Mouse (Mus musculus) R1 (cell line): ENCODE measurements around the gene E2f3.

Source experiments
- DNase-seq: peaks from one replicate; pipeline ENCODE4 v3.0.0-alpha.2; 2018; ENCODE audit warnings: low read depth, low spot score

The E2f3 gene

DNA sequence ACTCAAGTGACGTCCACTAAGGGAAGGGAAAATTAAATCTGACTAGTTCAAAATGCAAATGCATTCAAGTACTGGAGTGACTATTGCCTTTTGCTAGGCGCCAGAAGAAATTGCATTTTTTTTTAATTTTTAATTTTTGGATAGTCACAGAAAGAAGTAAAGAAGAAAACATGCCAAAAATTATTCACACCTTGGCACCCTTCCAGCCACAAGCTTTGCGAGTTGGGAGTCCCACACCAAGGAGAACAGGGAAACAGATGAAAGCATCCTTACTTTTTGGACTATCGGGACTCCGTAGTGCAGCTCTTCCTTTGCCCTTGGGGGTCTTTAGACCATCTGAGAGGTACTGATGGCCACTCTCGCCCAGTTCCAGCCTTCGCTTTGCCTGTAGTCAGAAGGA, 66.0 kb downstream of the E2f3 start:
- no peak for DNase-seq

- DNase-seq: no peak
Observed at GRCm38 (mm10) chr13:29916561-29916960, 69.3 kb downstream of the E2f3 start.

DNA sequence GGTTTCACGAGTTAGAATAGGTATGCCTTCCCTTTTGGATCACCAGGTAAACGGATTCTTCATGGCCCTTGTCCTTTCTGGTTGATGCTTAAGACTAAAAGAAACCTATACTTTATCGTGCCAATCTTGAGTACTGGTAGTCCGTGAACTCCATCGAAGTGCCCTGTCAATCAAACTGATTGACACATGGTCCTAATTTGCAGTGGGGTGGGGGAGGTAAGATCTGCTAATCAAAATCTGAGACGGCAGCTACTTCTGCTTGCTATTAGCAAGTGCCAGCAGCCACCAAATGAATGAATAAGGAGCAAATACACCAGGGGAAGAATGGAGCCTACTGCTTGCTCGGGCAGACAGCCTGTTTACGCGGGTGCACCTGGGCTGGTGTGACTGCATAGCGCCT, 72.3 kb downstream of the E2f3 start:
- DNase-seq: no peak

DNA sequence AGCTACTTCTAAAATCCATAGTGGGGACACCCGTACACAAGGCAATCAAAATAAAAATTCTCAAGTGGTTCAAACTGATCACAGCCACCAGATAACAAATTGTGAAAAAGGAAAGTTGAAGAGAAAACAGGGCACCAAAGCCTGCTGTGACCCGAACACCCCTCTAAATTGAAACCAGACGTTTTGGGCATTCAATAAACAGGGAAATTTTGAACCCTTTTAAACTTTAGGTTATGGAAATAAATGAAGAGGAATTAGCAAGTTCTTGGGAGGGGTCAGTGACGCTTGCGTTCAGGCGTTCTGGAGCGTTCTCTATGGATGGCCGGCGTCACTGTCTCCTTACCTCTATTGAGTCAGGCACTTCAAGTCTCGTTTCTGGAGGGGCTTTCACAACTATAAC, 72.8 kb downstream of the E2f3 start:
- DNase-seq: no peak

GRCm38 (mm10) chr13:29912251-29912650, 73.6 kb downstream of the E2f3 start:
- no peak for DNase-seq

DNA sequence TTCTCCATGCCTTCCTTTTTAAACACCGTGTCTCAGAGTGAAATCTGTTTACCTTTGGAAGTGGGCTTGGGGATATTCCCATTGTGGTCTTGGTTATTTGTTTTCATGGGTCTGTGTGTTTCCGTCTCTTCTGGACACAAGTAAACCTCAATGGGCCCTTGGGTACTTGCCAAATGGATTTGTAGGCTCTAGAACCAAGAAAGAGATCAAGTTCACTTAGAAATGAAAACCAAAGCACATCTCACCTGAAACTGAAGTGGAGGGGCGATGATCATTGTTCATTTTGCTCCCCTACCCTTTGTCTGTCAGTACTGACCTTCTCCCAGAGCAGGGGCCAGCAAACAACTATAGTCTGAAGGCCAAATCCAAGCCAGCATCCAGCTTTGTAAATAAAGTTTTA, 74.7 kb downstream of the E2f3 start:
- no peak for DNase-seq

GRCm38 (mm10) chr13:29908431-29908830, 77.4 kb downstream of the E2f3 start:
- no peak for DNase-seq

- DNase-seq: peak; percentile 17
Observed at GRCm38 (mm10) chr13:29907995-29908394, 77.9 kb downstream of the E2f3 start.

- no peak for DNase-seq
Observed at GRCm38 (mm10) chr13:29906734-29907133, 79.1 kb downstream of the E2f3 start.

DNA sequence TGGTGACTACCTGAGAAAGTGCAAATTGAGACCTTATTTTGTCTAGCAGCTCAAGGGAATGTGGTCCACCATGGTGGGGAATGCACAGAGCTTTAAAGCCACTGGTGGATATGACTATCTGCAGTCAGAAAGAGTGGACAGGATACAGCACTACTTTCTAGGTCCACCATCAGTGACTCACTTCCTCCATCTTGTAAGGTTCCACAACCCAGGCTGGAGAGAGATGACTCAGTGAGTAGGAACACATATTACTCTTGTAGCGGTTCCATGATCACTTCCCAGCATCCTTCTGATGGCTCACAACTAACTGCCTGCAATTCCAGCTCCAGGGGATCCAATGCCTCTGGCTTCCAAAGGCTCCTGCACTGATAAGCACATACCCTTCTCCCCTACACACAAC, 82.5 kb downstream of the E2f3 start:
- no peak for DNase-seq

DNA sequence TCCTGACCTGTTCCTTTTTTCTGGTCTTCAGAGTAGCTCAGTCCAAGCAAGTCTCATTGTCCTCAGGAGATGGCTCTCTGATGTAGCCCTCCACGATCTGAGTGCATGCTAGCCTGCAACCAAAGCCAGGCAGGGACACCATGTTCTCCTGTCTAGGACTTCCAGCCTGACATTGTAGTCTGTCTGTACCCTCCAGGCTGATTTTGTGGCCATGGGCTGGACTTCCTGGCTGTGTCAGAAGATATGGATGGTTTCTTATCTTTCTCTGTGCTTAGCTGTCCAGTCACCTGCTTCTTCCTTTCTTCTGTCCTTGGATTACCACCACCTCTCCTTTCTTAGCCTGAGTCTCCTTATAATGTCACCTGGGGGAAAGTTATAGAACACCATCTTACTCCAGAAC, 83.2 kb downstream of the E2f3 start:
- DNase-seq: no peak

GRCm38 (mm10) chr13:29901641-29902040, 84.2 kb downstream of the E2f3 start:
- DNase-seq: no peak

- no peak for DNase-seq
Observed at GRCm38 (mm10) chr13:29866780-29867179, 119.1 kb downstream of the E2f3 start.

GRCm38 (mm10) chr13:29864331-29864730, 121.5 kb downstream of the E2f3 start:
- no peak for DNase-seq

DNA sequence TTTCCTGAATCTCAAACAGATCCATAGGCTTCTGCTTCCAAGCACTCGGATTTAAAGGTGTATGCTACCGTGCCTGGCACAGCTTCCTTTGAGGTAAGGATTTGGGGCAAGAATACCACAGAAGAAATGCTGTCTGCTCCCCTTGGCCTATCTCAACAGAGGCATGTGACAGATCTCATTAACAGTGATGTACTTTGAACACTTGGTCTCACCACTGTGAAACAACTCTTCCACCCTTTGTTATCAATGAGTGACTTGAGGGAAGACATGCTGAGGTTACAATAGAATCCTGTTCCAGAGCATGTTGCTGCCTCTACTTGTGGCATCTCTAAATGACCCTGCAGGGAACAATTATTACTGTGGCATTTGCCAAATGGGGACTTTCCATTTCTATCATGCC, 125.8 kb downstream of the E2f3 start:
- DNase-seq: no peak

GRCm38 (mm10) chr13:29857436-29857835, 128.4 kb downstream of the E2f3 start:
- peak; percentile 81 for DNase-seq
